Mouse (Mus musculus) CD4-positive, CD25-positive, alpha-beta regulatory T cell, adult 2 months (primary cell): ENCODE results near the gene Nr2f6.

ENCODE experiments used
- DNase-seq: peaks from one replicate; pipeline ENCODE4 v3.0.0-alpha.2; 2012; ENCODE audit warnings: low read depth, low spot score

Gene Nr2f6

DNA sequence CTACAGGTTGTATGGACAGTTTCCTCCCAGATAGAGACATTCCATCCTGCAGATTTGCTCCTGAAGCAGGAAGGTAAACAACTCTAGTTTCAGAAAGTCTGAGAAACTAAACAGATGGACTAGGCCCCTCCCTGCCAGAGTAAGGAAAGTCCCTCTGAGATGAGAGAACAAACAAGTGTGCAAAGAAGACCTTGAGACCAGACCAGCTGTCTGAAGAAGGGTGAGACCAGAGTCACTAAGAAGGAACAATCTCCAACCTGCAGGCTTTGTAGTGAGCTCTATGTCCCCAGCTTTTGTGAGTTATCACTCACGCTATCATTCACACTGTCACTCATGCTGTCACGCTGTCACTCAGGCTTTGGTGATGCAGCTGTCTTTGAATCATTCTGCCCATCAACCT is 9.9 kb upstream of the Nr2f6 start:
- no peak for DNase-seq

- no peak for DNase-seq
These were observed 6.5 kb upstream of the Nr2f6 start for GRCm38 (mm10) chr8:71388267-71388666.

DNA sequence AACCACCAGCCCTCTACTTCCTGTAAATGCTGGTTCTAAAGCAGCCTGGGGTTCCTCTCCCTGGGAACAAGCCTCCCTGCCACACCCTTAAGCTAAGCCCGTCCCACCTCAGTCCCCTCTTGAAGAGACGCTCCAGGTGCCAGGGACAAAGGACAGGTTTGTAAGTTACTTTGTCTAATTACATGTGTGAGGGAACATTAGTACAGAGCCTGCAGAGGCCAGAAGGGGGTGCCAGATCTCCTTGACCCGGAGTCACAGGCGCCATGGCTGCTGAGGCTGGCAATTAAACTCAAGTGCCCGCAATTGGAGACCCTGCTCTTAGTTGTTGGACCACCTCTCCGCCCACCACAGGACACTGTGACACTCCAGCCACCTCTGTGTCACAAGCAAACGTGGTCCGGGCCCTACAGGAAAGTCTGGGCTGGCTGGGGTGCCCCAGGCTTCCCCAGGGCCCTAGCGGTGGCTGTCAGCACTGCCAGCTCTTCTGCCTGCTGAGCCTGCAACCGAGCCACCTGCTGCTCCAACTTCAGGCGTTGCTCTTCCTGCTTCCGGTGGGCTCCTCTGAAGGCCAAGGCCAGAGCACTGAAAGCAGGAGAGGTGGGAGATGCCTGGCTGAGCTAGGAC is 3.6 kb upstream of the Nr2f6 start:
- no peak for DNase-seq

DNA sequence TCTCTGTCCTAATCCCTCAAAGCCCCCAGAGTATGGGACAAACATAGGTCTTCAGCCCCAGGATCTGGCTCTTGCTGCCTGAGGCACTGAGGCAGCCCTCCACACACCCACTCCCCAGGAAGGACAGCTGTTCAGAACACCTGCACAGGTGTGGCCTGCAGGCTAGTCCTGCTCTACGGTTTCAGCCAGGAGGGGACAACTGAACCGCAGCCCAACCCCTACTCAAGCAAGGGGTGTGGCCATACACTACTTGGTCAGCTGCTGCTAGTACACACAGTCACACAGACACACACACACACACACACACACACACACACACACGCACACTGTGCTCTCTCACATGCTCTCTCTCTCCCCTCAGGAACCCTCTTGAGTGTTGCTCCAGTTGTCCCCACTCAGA is 2.1 kb upstream of the Nr2f6 start:
- DNase-seq, result no peak

GRCm38 (mm10) chr8:71383396-71383795 is 1.6 kb upstream of the Nr2f6 start:
- no peak for DNase-seq

- peak; percentile 82 for DNase-seq
These were observed 506 bp upstream of the Nr2f6 start for GRCm38 (mm10) chr8:71381971-71382961.

GRCm38 (mm10) chr8:71380178-71381171 is 1.3 kb downstream of the Nr2f6 start:
- DNase-seq, result peak; percentile 37

GRCm38 (mm10) chr8:71379512-71380075 is 2.2 kb downstream of the Nr2f6 start:
- no peak for DNase-seq

GRCm38 (mm10) chr8:71379008-71379407 is 2.8 kb downstream of the Nr2f6 start:
- DNase-seq, result no peak

DNA sequence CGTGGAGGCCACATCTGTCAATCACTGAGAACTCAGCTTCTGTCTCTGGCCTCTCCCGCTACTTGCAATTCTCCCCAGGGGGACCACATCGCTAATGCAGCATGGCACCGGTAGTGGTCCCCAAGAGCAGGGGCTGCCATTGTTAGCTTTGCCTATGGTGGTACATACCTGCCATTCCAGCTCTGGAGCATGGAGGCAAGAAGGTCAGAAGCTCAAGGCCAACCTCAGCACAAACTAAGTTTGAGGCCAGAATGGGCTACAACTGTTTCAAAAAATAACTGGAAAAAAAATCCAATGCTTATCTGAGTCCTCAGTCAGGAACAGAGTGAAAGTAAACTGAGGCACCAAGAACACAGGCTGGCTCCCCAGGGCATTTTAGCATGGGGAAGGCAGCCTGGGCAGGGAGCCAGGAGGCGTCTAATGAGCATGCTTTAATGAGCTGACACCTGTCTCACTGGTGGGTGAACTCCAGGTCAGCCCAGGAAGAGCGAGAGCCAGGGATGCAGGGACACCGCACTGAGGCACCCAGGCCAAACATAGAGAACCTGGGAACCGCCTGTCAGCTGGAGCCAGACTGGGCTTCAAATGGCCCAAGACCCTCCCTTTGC is 5.2 kb downstream of the Nr2f6 start:
- no peak for DNase-seq

GRCm38 (mm10) chr8:71375581-71376422 is 6.0 kb downstream of the Nr2f6 start:
- peak; percentile 71 for DNase-seq

DNA sequence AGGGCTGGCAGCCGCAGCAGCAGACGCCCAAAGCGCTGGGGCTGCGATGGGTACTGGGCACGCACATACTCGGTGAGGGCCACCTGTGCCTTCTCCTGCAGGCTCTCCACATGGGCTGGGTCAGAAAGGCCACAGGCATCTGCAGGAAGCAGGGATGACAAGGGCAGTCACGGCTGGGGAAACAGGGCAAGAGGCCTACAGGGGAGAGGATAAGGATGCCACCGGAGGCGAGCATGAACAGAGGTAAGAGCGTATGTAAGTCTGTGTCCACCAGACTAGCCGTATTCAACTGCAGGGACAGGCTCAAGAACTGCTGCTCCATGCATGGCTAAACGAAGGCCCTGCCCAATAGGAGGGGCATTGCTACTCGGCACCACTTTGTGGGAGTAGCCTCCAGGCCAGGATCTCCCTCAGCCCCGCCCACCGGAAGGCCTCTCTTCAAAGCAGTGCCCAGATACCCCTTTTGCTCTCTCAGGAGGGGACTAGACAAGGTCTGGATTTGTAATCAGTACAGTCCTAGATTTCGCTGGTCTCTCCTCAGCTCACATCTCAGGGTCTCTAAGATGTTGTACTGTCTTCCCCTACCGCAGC is 7.0 kb downstream of the Nr2f6 start:
- DNase-seq, result no peak

- DNase-seq, result no peak
These were observed 8.8 kb downstream of the Nr2f6 start for GRCm38 (mm10) chr8:71373000-71373399.

DNA sequence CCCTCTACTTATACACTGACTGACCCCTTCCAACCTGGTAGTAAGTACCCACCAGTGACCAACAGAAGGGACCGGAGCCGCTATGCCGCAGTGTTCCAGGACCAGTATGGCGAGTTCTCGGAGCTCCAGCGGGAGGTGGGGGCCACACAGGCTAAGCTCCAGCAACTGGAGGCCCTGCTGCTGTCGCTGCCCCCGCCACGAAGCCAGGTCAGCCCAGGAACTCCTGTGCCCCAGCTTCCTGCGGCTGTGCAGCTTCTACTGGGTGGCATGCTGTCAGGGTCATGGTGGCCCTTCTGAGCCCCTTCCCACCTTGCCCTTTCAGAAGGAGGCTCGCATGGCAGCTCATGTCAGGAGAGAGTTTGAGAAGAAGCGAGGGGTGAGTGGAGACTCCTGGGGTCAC is 9.3 kb downstream of the Nr2f6 start:
- no peak for DNase-seq

- DNase-seq, result peak; percentile 99
These were observed 10.4 kb downstream of the Nr2f6 start, which contains the start of gene Ocel1 for GRCm38 (mm10) chr8:71371236-71371848. TSS of gene Ocel1 (plus strand) at chr8:71371298.

DNA sequence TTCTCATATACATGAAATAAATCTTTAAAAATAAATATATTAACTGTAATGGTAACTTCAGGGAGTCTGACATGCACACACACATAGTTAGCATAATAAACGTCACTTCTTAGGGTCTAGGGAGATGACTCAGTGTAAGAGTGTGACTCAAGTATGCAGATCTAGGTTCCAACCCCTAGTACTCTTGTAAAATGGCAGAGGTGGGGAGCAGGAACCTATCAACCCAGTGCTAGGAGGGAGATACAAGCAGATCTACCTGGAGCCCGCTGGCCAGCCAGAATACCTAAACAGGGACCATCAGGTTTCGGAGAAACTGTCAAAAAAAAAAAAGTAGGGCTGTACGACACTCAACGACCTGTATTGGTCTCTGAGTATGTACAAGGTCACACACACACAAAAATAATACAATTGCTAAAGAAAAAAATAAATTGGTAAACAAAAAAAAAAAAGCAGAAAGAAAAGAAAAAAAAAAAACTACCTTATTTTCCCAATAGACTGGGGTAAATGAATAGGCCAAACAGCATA is 11.0 kb downstream of the Nr2f6 start:
- peak; percentile 37 for DNase-seq

DNA sequence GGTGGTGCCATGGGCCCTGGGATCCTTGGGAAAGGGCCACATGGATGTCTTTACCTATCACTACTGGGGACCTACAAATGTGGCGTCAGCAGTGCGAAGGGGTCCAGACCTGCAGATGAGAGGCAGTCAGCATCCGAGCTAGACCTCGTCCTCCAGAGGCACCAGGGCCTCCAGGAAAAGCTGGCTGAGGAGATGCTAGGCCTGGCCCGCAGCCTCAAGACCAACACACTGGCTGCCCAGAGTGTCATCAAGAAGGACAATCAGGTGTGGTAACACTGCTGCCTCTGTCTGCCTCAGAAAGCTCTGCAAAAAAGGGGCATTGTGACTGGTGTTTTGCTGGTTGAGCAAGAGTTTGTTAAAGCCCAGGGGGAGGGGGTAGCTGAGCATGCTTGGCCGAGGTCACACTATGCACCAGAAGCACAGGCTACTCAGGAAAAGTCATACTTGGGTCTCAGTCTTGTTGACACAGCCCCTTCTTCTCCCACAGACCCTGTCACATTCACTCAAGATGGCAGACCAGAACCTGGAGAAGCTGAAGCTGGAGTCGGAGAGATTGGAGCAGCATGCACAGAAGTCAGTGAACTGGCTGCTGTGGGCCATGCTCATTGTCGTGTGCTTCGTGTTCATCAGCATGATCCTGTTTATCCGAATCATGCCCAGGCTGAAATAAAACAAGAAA is 12.6 kb downstream of the Nr2f6 start:
- DNase-seq, result no peak

DNA sequence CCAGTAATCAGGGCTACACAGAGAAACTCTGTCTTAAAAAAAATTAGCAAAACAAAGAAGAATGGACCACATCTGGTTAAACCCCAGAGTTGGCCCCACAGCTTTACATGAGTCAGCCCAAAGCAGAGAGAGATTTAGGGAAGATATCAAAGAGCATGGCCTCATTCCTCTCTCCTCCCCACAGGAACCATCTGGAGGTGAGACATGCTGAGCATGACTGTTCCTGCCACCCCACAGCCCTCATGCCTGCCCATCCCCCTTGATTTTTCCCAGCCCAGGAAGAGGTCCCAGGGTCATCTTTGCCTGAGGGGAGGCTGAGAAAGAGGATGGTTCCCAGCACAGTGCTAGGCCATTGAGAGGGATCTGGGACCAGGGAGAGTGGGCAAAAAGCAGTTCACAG is 13.4 kb downstream of the Nr2f6 start:
- no peak for DNase-seq
